Mouse (Mus musculus): Measurements from ENCODE around the gene Kiss1. TPM values are rescaled to one million over a fixed set of nuclear protein-coding genes. Genes with fewer than 3 reads are reported as not detected.

The Kiss1 gene
- not detected for total RNA-seq (2023)

GRCm38 (mm10) chr1:133321267-133321925 is at the start of gene Kiss1:
Gene Kiss1 (plus strand): TSS chr1:133321875.

GRCm38 (mm10) chr1:133309652-133310267 is 11.9 kb upstream of the Kiss1 start, which contains the start of gene Golt1a:
Gene Golt1a (plus strand): TSS chr1:133309800.

GRCm38 (mm10) chr1:133350210-133350609 is 28.5 kb downstream of the Kiss1 start, which contains the start of gene Ren1:
Gene Ren1 (plus strand): TSS chr1:133350510.

GRCm38 (mm10) chr1:133363276-133364021 is 41.8 kb downstream of the Kiss1 start, which contains the start of gene Etnk2:
Gene Etnk2 (plus strand): TSS chr1:133363572.

Other genes starting within 250 kb of the Kiss1 start
- gene Ppp1r15b, start 190.7 kb upstream of the Kiss1 start, total RNA-seq (2023): 100 to 1,000 TPM; 165 to 167 TPM
- 1 to 10 TPM; 3.5 to 4.5 TPM for gene Plekha6, start 157.7 kb upstream of the Kiss1 start, total RNA-seq (2023)
- not detected for gene Golt1a, start 12.1 kb upstream of the Kiss1 start, total RNA-seq (2023)
- gene Ren1, start 28.6 kb downstream of the Kiss1 start, total RNA-seq (2023): not detected
- under 1 TPM in 1 of 2 experiments, not detected in 1; 0.18 TPM for gene Etnk2, start 41.7 kb downstream of the Kiss1 start, total RNA-seq (2023)
- 1 to 10 TPM; 5.4 to 7.8 TPM for gene Sox13, start 102.5 kb downstream of the Kiss1 start, total RNA-seq (2023)

All from neutrophil, adult 59 days (primary cell).